Mouse (Mus musculus) MEL (cell line): ENCODE data around the gene Borcs7.

Experiments used
- CTCF ChIP-seq, 3 experiments: IDR thresholded peaks in 2 of 3; conservative IDR thresholded peaks in 1 of 3; 2 replicates each; pipeline ENCODE4 v1.5.1; 2011 to 2012; ENCODE audit warnings: low read length in 3 of 3, low read depth in 2 of 3, mild to moderate bottlenecking in 2 of 3, improper control_type of control experiment in 1 of 3, inconsistent platforms in 1 of 3, mixed read lengths in 1 of 3, moderate library complexity in 1 of 3; ENCODE audit not compliant: control insufficient read depth in 1 of 3, insufficient read depth in 1 of 3, poor library complexity in 1 of 3, severe bottlenecking in 1 of 3
- EP300 ChIP-seq, 2 experiments: IDR thresholded peaks; 2 replicates each; pipeline ENCODE4 v1.6.1; 2011; ENCODE audit warnings: improper control_type of control experiment in 2 of 2, low read length in 2 of 2, low read depth in 1 of 2, mild to moderate bottlenecking in 1 of 2
- POLR2A ChIP-seq, 2 experiments: IDR thresholded peaks; 2 replicates each; pipeline ENCODE4 v1.6.1; 2011 to 2012; ENCODE audit warnings: low read length in 2 of 2, mild to moderate bottlenecking in 2 of 2, control low read depth in 1 of 2, improper control_type of control experiment in 1 of 2, low read depth in 1 of 2, moderate library complexity in 1 of 2; ENCODE audit not compliant: control insufficient read depth in 1 of 2, insufficient read depth in 1 of 2, poor library complexity in 1 of 2
- RCOR1 ChIP-seq: IDR thresholded peaks from 2 replicates; pipeline ENCODE4 v1.6.1; 2012; ENCODE audit warnings: low read depth, mild to moderate bottlenecking, inconsistent platforms, low read length, improper control_type of control experiment

- TF ChIP-seq POLR2A (IDR thresholded peaks at IDR 0.05; ENCODE audit: control insufficient read depth in 1 of 2, insufficient read depth in 1 of 2, low read depth in 1 of 2, low read length in 2 of 2, poor library complexity in 1 of 2) (no peak), RCOR1 (no peak), EP300 (IDR thresholded peaks at IDR 0.05; ENCODE audit: low read depth in 1 of 2, low read length in 2 of 2) (no peak), CTCF (IDR thresholded peaks at IDR 0.05 in 2 of 3, conservative IDR thresholded peaks at IDR 0.05 in 1 of 3; ENCODE audit: control insufficient read depth in 1 of 3, insufficient read depth in 1 of 3, low read depth in 2 of 3, low read length in 3 of 3, poor library complexity in 1 of 3, severe bottlenecking in 1 of 3) (peak; percentile 65 to 96 (median 94))
Observed at GRCm38 (mm10) chr19:46740341-46741008, 50.8 kb downstream of the Borcs7 start.
